Mouse (Mus musculus): ENCODE data around the gene Dip2b.

Gene Dip2b

DNA sequence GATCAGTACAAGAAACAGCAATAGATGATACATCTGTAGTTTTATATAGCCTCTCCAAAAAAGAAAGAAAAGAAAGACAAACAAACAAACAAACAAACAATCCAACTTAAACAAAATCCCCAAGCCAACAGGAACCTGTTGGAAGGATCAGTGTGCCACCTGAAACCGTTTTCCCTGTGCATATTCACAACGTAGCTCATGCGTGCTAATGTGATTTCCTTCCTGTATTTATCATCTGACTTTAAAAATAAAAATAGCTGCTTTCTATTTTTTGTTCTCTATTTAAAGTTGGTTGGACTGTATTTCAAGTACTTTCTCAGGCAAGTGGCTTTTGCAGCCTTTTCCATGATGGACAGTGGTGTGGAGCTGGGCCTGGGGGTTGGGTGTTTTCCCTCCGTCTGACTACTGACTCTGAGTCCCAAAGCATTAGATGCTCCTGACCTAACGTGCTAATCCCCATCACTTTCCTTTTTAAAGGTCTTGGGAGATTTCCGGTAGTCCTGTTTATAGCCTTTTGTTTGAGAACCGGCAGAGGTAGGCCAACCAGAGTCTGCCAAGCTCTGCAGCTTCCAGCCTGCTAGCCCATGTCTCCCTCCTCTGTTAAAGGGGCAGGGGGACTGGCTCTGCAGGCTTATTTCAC lies 90.8 kb downstream of the Dip2b start:
- DNase-seq (ENCODE audit: low spot score): no peak

DNA sequence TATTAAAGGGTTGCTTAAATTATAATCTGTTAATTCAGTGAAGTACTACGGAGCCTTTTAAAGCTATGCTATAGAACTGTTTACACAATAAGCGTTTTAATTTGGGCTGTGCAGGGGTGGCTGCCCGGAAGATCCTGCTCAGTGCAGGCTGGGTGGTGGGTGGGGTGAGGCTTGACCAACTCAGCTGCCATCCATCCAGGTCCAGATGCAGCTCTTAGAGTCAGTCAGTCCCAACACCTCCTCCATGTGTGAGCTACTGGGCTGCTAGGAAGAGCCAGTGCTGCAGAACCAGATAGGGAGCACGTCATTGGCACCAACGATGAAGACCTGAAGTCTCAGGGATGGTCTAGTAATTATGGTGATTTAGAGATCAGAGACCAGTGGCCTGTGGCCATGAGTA lies 101.2 kb downstream of the Dip2b start:
- DNase-seq (ENCODE audit: low spot score): no peak

- no peak for DNase-seq (ENCODE audit: low spot score)
Measured at GRCm38 (mm10) chr15:100140428-100140827, 102.0 kb downstream of the Dip2b start.

- peak; percentile 71 for DNase-seq (ENCODE audit: low spot score)
Measured at GRCm38 (mm10) chr15:100143091-100143801, 104.8 kb downstream of the Dip2b start.

DNA sequence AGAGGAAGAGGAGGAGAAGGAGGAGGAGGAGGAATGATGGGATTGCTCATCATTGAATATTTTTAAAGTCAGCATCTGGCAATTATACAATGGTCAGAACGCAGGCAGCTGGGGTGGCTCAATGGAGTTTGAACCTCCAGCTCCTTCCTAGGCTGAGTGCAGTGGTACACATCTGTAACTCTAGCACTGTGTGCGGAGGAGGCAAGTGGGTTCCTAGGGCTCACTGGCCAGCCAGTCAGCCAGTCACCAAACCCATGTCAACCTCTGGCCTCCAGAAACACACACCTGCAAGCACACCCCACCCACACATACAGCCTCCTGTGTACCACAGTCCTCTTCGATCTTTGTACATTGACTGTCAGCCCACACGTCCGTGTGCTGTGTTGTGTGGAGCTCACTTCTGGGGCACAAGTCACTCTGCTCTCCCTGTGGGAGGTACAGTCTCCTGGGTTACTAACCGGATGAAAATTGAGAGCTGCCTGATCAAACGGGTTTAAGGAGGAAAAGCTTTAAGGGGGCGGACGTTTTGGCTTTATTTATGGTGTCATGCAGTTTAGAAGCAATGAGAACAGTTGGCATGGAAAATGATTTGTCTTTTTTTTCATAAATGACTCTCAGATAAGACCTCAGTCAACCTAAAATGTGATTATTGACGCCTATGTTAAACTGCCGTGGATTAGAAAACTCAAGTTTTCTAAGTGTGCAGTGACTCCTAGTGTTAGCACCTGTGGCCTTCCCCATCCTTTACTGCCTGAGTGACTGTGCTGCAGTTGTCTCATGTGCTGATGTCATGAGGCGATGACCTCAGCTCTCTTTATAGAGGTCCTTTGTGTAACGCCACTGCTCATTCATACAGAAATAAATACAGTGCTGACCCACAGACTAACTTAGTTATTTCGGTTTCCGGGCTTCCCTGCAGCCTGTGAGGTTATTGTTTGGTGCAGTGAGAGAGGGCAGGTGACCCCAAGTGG lies 106.7 kb downstream of the Dip2b start:
- peak; percentile 65 for DNase-seq (ENCODE audit: low spot score)

DNA sequence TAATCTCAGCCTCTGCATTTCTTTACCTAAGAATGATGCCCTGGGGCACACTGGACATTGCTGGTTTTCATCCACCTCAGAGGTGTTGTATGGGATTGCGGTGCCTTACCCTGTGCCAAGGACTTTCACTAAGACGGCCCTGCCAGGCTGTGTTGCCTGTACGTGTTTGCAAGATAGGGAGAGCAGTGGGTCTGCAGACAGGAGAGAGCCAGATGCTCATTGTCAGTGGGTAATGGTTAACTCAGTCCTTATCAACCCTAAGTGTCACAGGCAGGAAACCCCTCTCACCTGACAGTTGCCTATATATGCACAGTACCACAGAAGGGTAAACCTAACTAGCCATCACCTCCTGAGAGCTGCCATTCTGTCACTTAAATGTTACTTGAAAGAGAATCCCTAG lies 107.5 kb downstream of the Dip2b start:
- no peak for DNase-seq (ENCODE audit: low spot score)

GRCm38 (mm10) chr15:100150593-100150992 lies 112.1 kb downstream of the Dip2b start:
- DNase-seq (ENCODE audit: low spot score): peak; percentile 66

GRCm38 (mm10) chr15:100152321-100152720 lies 113.9 kb downstream of the Dip2b start:
- no peak for DNase-seq (ENCODE audit: low spot score)

DNA sequence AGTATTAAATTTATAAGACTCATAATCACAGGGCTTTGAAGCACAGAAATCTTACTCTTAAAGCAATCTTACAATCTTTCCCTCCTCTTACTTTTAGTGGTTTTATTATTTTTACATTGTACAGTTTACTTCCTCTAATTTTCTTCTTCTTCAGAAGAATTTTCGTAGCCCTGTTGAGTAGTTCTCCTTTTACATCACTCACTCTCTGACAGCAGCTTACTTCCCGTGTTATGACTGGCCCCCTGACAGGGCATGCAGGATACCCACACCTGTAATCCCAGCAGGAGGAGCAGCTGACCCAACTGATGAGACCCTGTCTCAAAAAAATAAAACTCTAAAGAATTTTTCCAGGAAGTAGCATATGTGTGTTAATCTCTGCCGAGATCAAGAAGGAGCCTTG lies 114.6 kb downstream of the Dip2b start:
- DNase-seq (ENCODE audit: low spot score): no peak

DNA sequence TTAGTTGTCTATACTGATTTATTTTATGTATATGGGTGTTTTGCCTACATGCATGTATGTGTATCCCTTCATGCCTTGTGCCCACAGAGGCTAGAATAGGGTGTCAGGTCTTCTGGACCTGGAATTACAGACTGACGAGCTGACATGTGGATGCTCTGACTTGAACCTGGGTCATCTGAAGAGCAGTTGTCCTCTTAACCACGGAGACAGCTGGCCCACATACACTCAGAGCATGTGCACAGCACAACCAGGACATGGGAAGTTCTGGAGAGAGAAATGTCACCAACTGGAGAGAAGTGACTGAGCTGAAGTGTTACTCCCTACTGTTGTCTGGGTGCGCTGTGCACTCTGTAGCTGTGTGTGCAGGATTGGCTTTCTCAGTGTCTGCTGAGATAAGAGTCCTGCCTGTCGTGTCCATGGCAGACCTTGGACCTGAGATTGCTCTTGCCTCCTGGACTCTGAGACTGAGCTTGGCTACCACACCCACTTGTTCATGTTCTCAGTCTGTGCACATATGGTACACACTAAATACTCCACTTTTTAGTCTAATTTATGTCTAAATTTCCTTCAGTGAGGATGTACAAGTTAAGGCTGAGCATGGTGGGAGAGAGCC lies 117.7 kb downstream of the Dip2b start:
- DNase-seq (ENCODE audit: low spot score): no peak

DNA sequence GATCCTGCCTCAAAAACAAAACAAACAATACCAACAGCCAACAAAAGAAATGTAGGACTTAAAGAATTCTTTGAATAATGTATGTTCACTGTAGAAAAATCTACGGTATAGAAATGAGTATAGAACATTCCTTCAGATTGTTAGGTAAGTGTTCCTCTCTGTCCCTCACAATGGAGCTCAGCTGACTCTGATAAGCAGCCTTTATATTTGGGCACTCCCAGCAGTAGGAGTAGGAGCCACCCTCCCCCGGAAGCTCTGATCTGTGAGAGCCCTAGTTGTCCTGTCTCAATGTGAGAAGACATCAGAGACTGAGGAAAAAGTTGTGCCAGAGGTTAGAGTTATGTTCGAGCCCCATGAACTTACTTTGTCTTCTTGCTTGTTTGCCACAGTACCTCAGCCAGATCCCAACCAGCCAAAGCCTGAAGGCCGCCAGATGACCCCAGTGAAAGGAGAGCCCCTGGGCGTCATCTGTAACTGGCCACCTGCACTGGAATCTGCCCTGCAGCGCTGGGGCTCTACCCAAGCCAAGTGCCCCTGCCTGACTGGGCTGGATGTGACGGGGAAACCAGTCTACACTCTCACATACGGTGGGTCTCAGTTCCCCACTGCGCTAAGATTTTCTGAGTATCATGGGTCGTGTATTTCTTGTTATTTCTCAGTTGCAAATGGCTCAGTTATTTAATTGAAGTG lies 118.5 kb downstream of the Dip2b start:
- DNase-seq (ENCODE audit: low spot score): no peak

DNA sequence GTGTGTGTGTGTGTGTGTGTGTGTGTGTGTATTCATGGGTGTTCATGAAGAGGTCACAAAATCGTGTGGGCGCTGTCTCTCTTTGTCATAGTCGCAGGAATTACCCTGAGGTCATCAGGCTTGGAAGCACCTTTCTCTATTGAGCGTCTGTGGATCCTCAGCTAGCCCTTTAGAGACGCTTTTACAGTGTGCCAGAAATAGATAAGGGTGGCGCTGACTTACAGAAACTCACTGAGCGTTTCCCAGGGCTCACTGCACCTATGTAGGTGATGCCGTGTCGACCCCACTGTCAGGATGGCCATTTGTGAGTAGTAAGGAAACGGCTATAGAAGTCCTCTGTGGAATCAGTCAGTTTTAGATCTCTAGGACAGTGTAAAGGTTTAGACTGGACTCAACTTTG lies 120.5 kb downstream of the Dip2b start:
- DNase-seq (ENCODE audit: low spot score): no peak

DNA sequence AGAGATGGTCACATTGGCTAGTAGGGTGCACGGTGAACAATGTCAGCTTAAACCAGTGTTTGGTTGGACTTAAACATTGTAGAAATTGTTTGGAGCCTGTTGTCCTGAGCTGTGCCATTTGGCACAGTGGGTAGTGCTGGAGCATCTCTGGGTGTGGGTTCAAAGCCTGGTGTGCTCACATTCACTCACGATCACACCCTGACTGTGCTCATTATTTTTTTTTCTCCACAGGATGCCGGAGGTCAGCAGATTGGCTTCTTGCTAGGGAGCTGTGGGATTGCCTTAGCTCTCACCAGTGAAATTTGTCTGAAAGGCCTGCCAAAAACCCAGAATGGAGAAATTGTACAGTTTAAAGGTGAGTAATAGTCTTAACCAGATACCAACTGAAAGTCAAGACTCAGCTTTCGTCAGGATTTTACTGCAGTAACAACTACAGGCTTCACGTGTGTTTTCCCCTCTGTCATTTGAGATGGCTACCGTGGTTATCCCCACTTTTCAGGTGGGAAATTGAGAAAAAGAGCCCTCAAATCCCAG lies 123.3 kb downstream of the Dip2b start:
- DNase-seq (ENCODE audit: low spot score): peak; percentile 28

DNA sequence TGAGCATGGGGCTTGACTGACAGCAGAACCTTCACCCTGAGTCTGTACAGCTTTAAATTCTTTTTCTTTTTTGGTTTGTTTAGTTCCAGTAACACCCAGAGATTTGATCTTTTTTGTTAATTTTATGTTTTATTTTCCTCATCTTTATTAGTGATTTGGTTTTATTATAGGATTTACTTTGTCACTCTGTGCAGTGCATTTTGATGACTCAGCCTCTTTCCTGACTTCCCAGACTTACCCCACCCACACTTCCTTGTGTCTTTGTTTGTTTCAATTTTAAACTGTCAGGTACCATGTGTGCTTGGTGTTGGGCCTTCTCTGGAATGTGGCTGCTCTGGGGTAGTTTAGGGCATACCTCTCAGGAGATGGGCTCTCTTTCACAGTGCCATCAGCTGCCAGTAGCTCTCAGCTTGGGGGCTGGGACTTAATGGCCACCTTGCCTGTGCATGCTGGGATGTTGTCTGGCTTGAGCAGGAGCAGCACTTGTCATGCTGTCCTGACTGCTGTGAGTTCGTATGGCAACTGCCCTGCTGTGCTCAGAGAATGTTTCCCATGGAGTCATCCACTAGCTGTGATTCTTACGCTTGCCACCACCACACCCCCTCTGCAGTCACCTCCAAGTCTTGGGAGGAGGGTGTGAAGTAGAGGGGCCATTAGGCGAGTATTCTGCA lies 125.1 kb downstream of the Dip2b start:
- no peak for DNase-seq (ENCODE audit: low spot score)

- no peak for DNase-seq (ENCODE audit: low spot score)
Measured at GRCm38 (mm10) chr15:100166464-100166863, 128.0 kb downstream of the Dip2b start.

GRCm38 (mm10) chr15:100167791-100168190 lies 129.3 kb downstream of the Dip2b start:
- peak; percentile 71 for DNase-seq (ENCODE audit: low spot score)

DNA sequence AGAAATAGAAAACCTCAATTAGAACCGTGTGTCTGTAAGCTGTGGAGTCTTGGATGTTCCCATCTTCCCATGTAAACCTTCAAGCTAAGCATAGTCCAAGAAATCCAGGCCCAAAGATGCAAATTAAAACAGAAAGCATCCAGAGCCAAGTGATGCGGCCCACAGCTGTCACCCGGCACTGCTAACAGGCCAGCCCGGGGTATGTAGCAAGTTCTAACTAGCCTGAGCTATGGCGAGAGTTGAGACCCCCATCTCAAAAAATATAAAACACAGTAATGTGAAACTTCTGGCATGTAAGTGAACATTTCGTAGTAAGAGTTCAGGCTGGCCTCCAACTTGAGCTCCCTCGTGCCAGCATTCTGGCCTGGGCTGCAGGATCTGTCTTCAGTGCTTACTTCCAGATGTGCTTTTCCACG lies 129.7 kb downstream of the Dip2b start:
- peak; percentile 71 for DNase-seq (ENCODE audit: low spot score)

DNA sequence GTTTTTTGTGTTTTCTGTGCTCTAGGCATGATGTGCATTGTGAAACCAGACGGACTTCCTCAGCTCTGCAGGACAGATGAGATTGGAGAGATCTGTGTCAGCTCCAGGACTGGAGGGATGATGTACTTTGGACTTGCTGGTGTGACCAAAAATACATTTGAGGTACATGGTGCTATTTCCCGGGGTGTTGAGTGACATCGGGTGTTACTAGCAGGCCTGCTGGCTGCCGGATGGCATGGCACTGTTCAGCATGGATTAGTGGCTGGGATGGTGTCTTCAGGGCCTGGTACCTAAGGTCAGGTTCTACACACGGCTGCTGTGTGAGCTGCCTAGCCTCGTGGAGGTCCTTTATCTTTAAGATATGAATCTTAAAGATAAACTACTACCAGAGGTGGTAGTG lies 136.7 kb downstream of the Dip2b start:
- no peak for DNase-seq (ENCODE audit: low spot score)

- no peak for DNase-seq (ENCODE audit: low spot score)
Measured at GRCm38 (mm10) chr15:100177167-100177566, 138.7 kb downstream of the Dip2b start.

GRCm38 (mm10) chr15:100177575-100177974 lies 139.1 kb downstream of the Dip2b start:
- DNase-seq (ENCODE audit: low spot score): no peak

GRCm38 (mm10) chr15:100178487-100178886 lies 140.0 kb downstream of the Dip2b start:
- no peak for DNase-seq (ENCODE audit: low spot score)
